Comparison of ENCODE assay signal across 14 mouse cellular contexts in genomic region chr14:107656595-107656994, GRCm38 (mm10).
"Had no signal": no experiment of that assay in that cellular context is flagged by ENCODE, and none has a peak within 500 bp of the region (broad histone marks: within the 10 kb centered on the region; RNA-seq: fewer than 3 reads in every experiment).

No protein-coding gene starts in this region.

- H3K27ac ChIP-seq: limb, embryonic 15.5 days; liver, embryonic 12.5 days; macrophage; midbrain, embryonic 12.5 days had no signal

- ATAC-seq: liver, embryonic 12.5 days had no signal

- H3K4me2 ChIP-seq: limb, embryonic 15.5 days; liver, embryonic 12.5 days; lung, embryonic 14.5 days; midbrain, embryonic 12.5 days had no signal

- H3K4me3 ChIP-seq: limb, embryonic 15.5 days; liver, embryonic 12.5 days; megakaryocyte, embryonic 14.5 days; midbrain, embryonic 12.5 days; myocyte had no signal

- H3K4me1 ChIP-seq: limb, embryonic 15.5 days; liver, embryonic 12.5 days; megakaryocyte, embryonic 14.5 days; midbrain, embryonic 12.5 days had no signal

- H3K9ac ChIP-seq: limb, embryonic 15.5 days; liver, embryonic 12.5 days; lung, embryonic 14.5 days; midbrain, embryonic 12.5 days had no signal

- H3K9me3 ChIP-seq: limb, embryonic 15.5 days; liver, embryonic 12.5 days; megakaryocyte, embryonic 14.5 days; midbrain, embryonic 12.5 days had no signal

- H3K36me3 ChIP-seq: limb, embryonic 15.5 days; liver, embryonic 12.5 days; midbrain, embryonic 12.5 days had no signal

- H3K27me3 ChIP-seq: limb, embryonic 15.5 days; liver, embryonic 12.5 days; megakaryocyte, embryonic 14.5 days; midbrain, embryonic 12.5 days had no signal

- DNase-seq: kidney, adult 8-10 months; kidney, postnatal 25 days; layer of hippocampus, postnatal 36 days; lung, embryonic 14.5 days; lung, postnatal 10 days; right cerebral cortex, adult 18-20 months; right cerebral cortex, postnatal 25 days; thymus, postnatal 4 days had no signal
